Mouse (Mus musculus): ENCODE measurements around the gene Zc3h8.

Zc3h8 gene

GRCm38 (mm10) chr2:128943538-128944528 lies at the start of gene Zc3h8:
TSS of gene Zc3h8 (minus strand) at chr2:128944077.
- DNase-seq (ENCODE audit: low spot score in 2 of 2), result peak; percentile 97 to 100

- DNase-seq (ENCODE audit: low spot score in 2 of 2), result no peak
Observed at GRCm38 (mm10) chr2:128984746-128985145, 40.9 kb upstream of the Zc3h8 start.

GRCm38 (mm10) chr2:128975572-128975971 lies 31.7 kb upstream of the Zc3h8 start:
- DNase-seq (ENCODE audit: low spot score in 2 of 2), result no peak

GRCm38 (mm10) chr2:128972301-128972700 lies 28.4 kb upstream of the Zc3h8 start:
- no peak for DNase-seq (ENCODE audit: low spot score in 2 of 2)

GRCm38 (mm10) chr2:128968475-128969083 lies 24.7 kb upstream of the Zc3h8 start:
- DNase-seq (ENCODE audit: low spot score in 2 of 2), result no peak

GRCm38 (mm10) chr2:128967661-128968441 lies 24.0 kb upstream of the Zc3h8 start, which contains the start of gene Gm10762:
TSS of gene Gm10762 (minus strand) at chr2:128967725.
- DNase-seq (ENCODE audit: low spot score in 2 of 2), result peak; percentile 82 to 92

- peak; percentile 98 to 99 for DNase-seq (ENCODE audit: low spot score in 2 of 2)
Observed at GRCm38 (mm10) chr2:128966641-128967580, 23.0 kb upstream of the Zc3h8 start, which contains the start of gene Zc3h6. TSS of gene Zc3h6 (plus strand) at chr2:128967402.

- no peak for DNase-seq (ENCODE audit: low spot score in 2 of 2)
Observed at GRCm38 (mm10) chr2:128966236-128966635, 22.4 kb upstream of the Zc3h8 start.

- no peak for DNase-seq (ENCODE audit: low spot score in 2 of 2)
Observed at GRCm38 (mm10) chr2:128965505-128966105, 21.7 kb upstream of the Zc3h8 start.

- DNase-seq (ENCODE audit: low spot score in 2 of 2), result no peak
Observed at GRCm38 (mm10) chr2:128954186-128954585, 10.3 kb upstream of the Zc3h8 start.

GRCm38 (mm10) chr2:128947962-128948588 lies 4.2 kb upstream of the Zc3h8 start:
- no peak for DNase-seq (ENCODE audit: low spot score in 2 of 2)

GRCm38 (mm10) chr2:128936256-128936655 lies 7.6 kb downstream of the Zc3h8 start:
- no peak for DNase-seq (ENCODE audit: low spot score in 2 of 2)

- no peak for DNase-seq (ENCODE audit: low spot score in 2 of 2)
Observed at GRCm38 (mm10) chr2:128930704-128931103, 13.2 kb downstream of the Zc3h8 start.

- DNase-seq (ENCODE audit: low spot score in 2 of 2), result no peak
Observed at GRCm38 (mm10) chr2:128928446-128928845, 15.4 kb downstream of the Zc3h8 start.

GRCm38 (mm10) chr2:128924799-128925198 lies 19.1 kb downstream of the Zc3h8 start:
- no peak for DNase-seq (ENCODE audit: low spot score in 2 of 2)

- no peak for DNase-seq (ENCODE audit: low spot score in 2 of 2)
Observed at GRCm38 (mm10) chr2:128916528-128916927, 27.3 kb downstream of the Zc3h8 start.

GRCm38 (mm10) chr2:128914978-128915377 lies 28.9 kb downstream of the Zc3h8 start:
- DNase-seq (ENCODE audit: low spot score in 2 of 2), result no peak

- DNase-seq (ENCODE audit: low spot score in 2 of 2), result no peak
Observed at GRCm38 (mm10) chr2:128903661-128904060, 40.2 kb downstream of the Zc3h8 start.

- no peak for DNase-seq (ENCODE audit: low spot score in 2 of 2)
Observed at GRCm38 (mm10) chr2:128902843-128903242, 41.0 kb downstream of the Zc3h8 start.

GRCm38 (mm10) chr2:128892180-128892721 lies 51.6 kb downstream of the Zc3h8 start:
- DNase-seq (ENCODE audit: low spot score in 2 of 2), result no peak

Measured in spleen, postnatal 4 days (tissue).